Mouse (Mus musculus): ENCODE measurements around the gene Bicc1.
A peak's percentile ranks its signal among the peaks of the same experiment; 100 is the strongest.

Bicc1 gene

DNA sequence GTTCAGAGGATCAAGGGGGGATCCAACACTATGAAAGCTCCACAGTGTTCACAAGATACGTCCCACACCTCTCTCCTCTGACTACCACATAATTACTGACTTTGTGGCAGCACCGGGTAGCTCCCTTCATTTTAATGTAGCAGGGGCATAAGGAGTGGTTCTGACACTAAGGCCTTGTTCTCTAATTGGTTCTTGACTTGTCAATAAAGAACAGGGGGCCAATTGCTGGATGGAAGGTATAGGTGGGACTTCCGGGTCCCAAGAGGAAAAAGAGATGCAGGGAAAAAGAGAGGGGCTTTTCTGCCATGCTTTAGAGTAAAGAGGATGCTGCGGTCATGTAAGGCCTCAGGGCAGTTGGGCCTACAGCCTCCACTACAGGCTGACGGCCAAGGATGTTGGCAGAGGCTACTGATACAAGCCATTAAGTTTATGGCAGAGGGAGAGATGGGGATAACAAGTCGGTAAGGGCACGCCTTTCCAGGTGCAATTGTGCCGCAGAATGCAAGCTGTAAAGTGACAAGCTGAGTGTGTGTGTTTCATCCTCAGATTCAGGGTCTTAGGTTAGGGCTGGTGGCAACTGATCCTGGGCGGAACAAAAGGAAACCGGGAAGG, 108.7 kb downstream of the Bicc1 start:
- DNase-seq = no peak

- DNase-seq = no peak
Observed at GRCm38 (mm10) chr10:71049294-71049693, 110.2 kb downstream of the Bicc1 start.

GRCm38 (mm10) chr10:71044410-71044809, 115.1 kb downstream of the Bicc1 start:
- no peak for DNase-seq

DNA sequence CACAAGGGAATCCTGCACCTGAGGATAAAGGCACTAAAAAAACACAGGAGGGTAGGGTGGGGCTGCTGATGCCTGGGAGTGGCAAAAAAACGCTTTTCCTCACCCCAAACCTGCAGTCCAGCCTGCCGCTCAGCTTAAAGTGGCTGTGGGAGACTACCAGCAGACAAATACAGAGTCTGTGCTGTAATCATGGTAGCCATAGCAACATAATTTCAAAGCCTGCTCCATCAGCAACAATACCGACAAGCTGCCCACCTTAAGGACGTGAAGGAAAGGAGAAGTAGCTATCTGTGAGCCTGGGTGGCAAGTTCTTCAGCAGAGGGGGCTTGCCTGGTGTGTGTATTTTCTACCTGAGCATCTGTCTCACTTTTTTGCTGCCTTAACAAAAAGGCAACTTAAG, 117.6 kb downstream of the Bicc1 start:
- no peak for DNase-seq

DNA sequence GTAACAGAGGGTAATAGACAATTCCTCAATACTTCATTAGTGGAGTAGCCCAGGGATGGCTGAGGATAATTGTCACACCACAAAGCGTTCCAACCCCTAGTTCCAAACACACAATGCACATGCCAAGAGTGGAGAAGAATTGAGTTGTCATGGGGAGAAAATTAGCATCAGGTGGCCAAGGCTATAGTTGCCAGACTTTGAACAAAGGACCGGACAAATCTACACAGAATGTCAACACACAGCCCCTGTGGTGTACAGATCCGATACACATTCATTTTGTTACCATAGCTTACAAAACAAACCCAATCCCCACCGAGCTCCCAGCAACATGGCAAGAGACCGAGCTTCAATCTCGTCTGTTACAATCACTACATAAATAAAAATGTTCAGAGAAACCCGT, 123.0 kb downstream of the Bicc1 start:
- no peak for DNase-seq

GRCm38 (mm10) chr10:71028996-71029395, 130.5 kb downstream of the Bicc1 start:
- DNase-seq = peak; percentile 19

DNA sequence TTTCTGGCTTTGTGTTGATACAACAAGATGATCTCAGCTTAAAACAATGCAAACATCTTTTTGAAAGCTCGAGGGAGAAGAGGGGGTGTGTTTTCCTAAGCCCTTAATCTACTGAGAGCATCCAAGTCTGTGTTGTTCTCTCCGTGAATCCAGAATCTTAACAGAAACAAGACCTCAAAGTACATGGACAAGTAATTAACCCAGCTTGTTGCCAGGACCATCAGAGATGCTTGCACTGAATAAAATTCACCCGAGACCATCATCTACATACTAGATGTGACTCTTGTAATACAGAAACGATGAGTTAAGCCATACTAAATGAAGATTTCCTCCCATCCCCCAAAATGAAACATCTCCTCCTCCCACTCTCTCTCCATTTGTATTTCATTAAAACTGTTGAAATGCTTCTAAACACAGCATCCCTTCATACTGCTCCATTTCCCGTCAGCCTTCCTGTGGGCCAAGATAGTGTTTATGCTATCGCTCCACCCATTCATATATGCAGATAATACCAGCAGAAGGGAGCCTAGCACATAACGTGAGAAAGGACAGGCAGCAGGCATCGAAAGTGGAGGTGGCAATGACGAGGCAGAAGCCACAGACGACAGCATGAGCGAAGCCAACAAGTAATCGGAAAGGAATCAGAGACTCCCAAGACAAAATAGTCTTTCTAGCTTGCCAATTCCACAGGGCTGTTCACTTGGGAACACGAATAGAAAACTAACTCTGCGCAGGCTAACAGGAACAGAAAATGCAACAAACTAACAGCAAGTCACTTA, 131.2 kb downstream of the Bicc1 start:
- no peak for DNase-seq

DNA sequence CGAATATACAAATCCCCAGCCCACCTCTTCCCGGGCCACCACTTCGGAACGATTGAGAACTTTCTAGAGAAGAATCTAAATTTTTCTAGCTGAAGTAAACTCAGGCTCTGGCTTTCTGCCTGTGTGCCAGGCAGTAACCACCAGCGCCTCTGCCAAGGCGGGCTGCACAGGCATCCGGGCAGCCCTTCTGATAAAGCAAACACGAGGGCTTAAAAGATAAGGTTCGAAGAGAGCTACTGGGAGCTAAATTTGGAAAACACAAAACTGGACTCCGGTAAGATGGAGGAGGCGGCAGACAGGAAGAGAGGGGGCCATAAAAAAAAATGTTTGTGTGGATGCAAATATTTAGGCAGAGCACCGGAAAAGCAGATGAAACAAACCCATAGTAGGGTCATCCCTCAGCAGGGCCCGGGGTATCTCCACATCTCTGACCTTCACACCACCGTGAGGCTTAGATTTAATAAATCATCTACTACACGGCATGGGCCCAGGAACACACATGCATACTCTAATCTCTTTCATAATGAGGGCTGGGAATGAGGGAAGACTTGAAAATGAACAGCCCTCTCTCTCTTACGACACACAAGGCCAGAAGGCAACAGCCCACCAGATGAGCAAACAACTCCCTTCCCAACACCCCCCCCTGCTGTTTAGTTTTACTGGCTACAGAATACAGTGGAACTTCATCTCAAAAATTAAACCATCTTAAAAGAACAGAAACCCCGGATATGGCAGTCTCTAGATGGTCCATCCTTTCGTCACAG, 134.2 kb downstream of the Bicc1 start:
- DNase-seq = no peak

- no peak for DNase-seq
Observed at GRCm38 (mm10) chr10:71024681-71025080, 134.8 kb downstream of the Bicc1 start.

DNA sequence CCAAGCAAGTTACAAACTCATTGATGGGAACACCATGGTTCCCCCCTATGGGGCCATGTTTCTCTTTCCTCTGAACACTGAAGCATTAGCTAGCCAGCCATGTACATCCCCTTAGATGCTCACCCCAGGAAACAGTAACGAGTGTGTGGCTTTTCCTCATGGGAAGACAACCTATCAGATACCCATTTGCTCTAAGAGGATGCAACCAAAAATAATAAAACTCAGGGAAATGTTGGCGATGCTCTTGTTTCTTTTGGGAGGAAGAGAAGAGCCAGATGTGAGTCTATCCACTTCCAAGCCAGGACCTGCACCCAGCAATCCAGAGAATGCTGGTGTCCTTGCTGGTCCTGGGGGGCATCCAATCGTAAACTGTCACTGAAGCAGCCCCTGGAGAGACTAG, 136.0 kb downstream of the Bicc1 start:
- DNase-seq = no peak

DNA sequence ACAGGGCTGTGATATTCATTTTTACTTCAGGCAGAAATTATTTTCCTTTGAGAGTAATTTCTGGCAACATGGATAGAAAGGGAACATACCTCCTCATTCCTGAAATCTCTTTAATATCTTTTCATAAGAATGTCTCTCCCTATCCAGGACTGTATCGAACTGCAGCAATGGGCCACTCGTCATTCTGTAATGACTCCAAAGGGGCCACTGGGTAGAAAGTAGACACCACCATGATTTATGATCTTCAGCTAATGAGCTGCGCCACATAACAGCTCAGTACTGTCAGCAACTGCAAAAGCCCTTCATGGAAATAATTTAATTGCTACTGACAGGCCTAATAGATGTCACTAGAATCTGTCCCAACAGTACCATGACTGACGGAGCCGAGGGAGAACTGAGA, 139.0 kb downstream of the Bicc1 start:
- no peak for DNase-seq

DNA sequence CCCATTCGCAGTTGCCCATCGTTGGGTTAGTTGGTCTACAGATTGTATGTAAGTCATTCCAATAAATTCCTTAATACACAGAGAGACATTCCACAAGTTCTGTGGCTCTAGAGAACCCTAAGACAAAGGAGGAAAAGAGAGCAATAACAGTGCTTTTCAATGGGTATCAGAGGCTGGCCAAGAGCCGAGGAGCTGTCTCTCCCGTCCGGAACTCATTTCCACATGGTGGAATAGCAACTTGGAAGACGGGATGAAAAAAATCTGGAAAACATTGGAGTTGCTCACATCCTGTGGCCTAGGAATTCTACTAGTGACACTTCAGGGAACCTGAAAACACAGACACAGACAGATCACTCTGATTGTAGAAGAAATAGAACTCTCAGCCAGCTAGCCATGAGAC, 139.7 kb downstream of the Bicc1 start:
- DNase-seq = no peak

DNA sequence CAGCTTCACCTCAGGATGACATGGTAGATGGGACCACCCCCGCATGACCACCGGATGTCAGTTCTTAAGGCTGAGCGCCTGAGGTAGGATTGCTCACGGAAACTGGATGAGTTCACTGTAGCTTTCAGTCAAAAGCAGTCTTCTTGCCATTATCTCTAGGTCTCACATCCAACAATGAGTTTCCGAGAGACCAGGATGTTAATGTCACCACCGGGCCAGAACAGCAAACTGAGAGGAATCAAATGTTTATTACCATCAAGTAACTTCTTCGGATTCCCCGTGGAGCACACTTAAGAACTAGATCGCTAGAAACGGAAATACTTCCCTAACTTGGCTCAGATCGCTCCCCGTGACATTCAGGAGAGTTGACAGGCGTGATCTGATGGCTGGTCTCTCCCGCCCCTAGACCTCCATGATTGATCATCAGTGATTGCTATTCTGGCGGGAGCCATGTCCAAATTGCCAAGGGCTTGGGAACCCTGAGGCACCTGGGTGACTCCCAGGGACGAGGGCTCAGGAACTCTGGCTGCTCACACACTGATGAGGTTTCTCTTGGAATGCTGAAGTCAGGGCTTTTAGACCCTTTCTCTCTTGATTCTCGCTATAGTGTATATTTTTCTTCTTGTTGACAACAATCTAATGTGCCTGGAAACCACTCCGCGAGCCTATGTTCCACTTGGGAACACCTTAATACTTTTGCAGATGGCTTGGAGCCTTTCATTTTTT, 149.6 kb downstream of the Bicc1 start:
- no peak for DNase-seq

DNA sequence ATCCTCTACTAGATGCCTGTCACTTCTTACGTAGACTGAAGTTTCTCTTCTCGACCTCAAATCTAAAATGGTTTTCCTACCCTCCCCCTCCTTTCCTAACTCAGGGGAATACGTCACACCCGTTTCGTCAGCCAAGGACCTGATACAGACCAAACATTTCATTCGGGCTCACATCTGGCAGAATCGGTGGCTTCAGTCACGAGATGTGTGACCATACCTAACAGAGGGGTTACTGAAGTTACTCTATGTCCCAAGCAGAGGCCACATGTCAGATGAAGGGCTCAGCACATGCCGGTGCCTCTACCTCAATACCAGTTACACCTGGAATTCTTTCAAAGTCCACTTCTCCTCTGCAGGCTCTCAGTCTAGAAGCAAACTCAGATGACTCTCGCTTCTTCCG, 150.8 kb downstream of the Bicc1 start:
- no peak for DNase-seq

DNA sequence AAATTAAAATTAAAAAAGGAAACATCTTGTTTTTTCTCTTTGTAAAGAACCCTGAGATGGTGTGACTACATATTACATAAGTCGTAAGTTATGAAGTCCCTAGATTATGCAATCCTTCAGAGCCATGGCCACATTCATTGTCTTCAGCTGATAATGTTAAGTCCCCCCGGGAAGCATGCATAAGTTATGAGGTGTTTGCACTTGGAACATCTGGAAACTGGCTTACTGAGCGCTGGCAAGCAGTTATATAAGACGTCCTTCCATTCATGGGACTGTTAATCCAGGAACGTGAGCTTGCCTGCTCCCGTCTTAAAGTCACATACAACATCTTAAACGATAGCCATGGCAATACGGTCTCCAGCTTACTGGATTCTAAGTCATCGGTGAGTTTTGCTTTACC, 151.5 kb downstream of the Bicc1 start:
- DNase-seq = no peak

DNA sequence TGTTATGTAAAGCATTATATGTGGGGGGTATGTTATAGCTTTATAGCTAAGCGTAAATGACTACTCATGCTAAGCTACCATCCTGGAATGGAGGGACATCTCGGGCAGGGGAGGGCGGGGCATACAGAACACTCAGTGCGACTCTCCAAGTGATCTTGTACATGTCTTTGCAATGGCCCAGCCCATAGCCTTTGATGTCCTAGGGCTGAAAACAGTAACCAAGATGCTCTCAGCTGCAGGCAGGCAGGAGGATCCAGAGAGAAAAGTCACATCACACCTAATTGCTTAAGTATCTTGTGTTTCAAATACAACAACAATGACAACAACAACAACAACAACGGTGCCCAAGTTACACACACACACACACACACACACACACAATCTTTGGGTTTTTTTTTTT, 152.0 kb downstream of the Bicc1 start:
- DNase-seq = no peak

GRCm38 (mm10) chr10:71007001-71007400, 152.5 kb downstream of the Bicc1 start:
- DNase-seq = no peak

GRCm38 (mm10) chr10:71002871-71003270, 156.6 kb downstream of the Bicc1 start:
- no peak for DNase-seq

DNA sequence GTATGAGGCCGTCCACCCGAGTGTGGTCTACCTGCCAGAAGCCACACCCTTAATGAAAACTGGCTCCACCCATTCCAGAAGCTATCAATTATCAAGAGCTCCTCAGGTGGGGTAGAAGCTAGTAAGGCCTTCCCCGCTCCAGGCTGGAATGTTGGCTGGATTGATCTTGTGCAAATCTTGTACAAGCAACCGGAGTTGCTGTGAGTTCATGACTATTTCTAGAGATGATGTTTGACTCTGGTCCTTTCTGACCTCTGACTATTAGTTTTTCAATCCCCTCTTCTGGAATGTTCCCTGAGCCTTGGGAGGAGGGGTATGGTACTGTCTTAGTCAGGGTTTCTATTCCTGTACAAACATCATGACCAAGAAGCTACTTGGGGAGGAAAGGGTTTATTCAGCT, 157.3 kb downstream of the Bicc1 start:
- no peak for DNase-seq

DNA sequence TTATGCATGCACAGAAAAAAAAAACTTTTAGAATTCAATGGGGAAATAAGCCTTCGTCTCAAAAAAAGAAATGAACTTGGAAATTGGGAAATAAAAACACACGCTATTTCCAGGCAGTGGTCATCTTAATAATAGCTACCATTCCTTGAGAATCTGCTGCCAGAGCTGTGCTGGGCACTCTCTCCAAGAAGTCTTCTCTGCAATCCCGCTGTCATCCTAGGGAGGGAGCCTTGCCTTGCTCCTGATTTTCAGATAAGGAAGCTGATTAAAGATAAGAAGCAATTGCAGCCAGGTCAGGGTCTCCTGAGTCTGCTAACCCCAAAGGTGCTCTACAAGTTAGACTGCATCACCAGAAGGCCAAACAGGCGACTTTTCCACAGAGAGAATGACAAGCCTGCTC, 161.4 kb downstream of the Bicc1 start:
- DNase-seq = no peak

DNA sequence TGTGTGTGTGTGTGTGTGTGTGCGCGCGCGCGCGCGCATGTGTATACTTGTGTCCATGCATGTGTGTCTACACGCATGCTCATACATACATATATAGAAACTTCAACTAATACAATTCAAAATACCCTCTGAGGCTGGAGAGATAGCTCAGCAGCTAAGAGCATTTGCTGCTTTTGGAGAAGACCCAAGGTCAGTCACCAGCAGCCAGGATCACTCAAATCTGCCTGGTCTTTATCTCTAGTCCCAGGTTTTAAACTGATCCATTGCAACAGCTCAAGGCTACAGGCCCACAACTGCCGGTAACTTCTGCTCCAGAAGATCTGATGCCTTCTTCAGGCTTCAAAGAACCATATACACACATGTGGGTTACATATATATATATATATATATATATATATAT, 163.4 kb downstream of the Bicc1 start:
- no peak for DNase-seq

- no peak for DNase-seq
Observed at GRCm38 (mm10) chr10:70994135-70994497, 165.4 kb downstream of the Bicc1 start.

GRCm38 (mm10) chr10:70993497-70994134, 165.9 kb downstream of the Bicc1 start:
- DNase-seq = no peak
